Mouse (Mus musculus): ENCODE measurements at regions not wholly inside any gene's neighbourhood (a gene's known extent, or its start where the extent isn't known, plus 50 kb on each side); places are given as distances from the start of the nearest gene placed in this dataset.

DNA sequence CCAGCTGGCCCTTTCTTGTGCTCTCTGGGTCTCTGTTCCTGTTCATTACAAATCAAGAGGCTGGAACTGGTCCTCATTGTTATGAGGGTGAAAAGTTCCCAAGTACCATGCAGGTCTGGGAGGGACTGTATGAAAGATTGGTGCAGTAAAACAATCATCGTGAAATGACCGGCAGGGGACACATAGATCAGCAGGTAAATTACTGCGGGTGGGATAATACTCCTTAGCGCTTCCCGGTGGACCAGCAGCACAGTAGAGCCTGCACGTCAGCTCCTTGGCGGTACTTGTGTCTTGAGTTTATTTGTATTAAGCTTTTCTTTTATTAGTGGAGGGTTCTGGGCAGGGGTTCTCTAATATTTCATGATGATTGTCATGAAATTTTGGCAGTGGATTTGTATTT, 141.9 kb upstream of the Klf12 start:
- TF ChIP-seq TAL1 (IDR thresholded peaks at IDR 0.05; ENCODE audit: low read length) (no peak), GATA1 (IDR thresholded peaks at IDR 0.05; ENCODE audit: low read length) (no peak)
